Mouse (Mus musculus): ENCODE measurements around the gene Dpp6.

- no peak for TF ChIP-seq USF1 (IDR thresholded peaks at IDR 0.05; ENCODE audit: low read depth)
- TF ChIP-seq CTCF (IDR thresholded peaks at IDR 0.05; ENCODE audit: control insufficient read depth, insufficient read depth, insufficient read length) = no peak
- no peak for TF ChIP-seq CEBPB (IDR thresholded peaks at IDR 0.05; ENCODE audit: low read depth)
- TF ChIP-seq MAX (IDR thresholded peaks at IDR 0.05) = no peak
- no peak for TF ChIP-seq MYOG (IDR thresholded peaks at IDR 0.05; ENCODE audit: control insufficient read depth, extremely low read depth, insufficient read length)
These were observed 218.3 kb downstream of the Dpp6 start for GRCm38 (mm10) chr5:27035291-27035690.

Data from C2C12 (cell line).